Mouse (Mus musculus) intestine, postnatal 0 days (tissue): Measurements from ENCODE around the gene Rnf187. TPM values are rescaled to one million over a fixed set of nuclear protein-coding genes. Genes with fewer than 3 reads are reported as not detected.
A peak's percentile ranks its signal among the peaks of the same experiment; 100 is the strongest.

Source experiments
- ATAC-seq: fragments of 200-750 bp; cut with Nextera tagmentation; 2 replicates; pipeline ENCODE4 v1.8.0; 2017; ENCODE audit warnings: mild to moderate bottlenecking, moderate TSS enrichment, moderate library complexity
- H3K27ac ChIP-seq: fragments of 300-500 bp; sonication (generic); 2 replicates; pipeline ENCODE4 v1.5.1; 2014; ENCODE audit warnings: mild to moderate bottlenecking, low read depth, low read length, moderate library complexity
- H3K27me3 ChIP-seq: fragments of 300-500 bp; sonication (generic); replicated peaks from 2 replicates; pipeline ENCODE4 v1.6.1; 2014; ENCODE audit warnings: low read length, mixed read lengths; ENCODE audit not compliant: control insufficient read depth, insufficient read depth
- H3K36me3 ChIP-seq: fragments of 300-500 bp; sonication (generic); 2 replicates; pipeline ENCODE4 v1.6.1; 2014; ENCODE audit warnings: mild to moderate bottlenecking, moderate library complexity; ENCODE audit not compliant: control insufficient read depth, insufficient read depth
- H3K4me1 ChIP-seq: fragments of 300-500 bp; sonication (generic); replicated peaks from 2 replicates; pipeline ENCODE4 v1.6.1; 2014; ENCODE audit warnings: antibody characterized with exemption, low read length, mixed read lengths; ENCODE audit not compliant: control insufficient read depth, insufficient read depth
- H3K4me2 ChIP-seq: fragments of 300-500 bp; sonication (generic); replicated peaks from 2 replicates; pipeline ENCODE4 v1.6.1; 2014; ENCODE audit warnings: low read depth, mild to moderate bottlenecking, moderate library complexity
- H3K4me3 ChIP-seq: fragments of 300-500 bp; sonication (generic); 2 replicates; pipeline ENCODE4 v1.5.1; 2014; ENCODE audit warnings: low read depth, low read length
- H3K9ac ChIP-seq: fragments of 300-500 bp; sonication (generic); 2 replicates; pipeline ENCODE4 v1.6.1; 2014; ENCODE audit warnings: mild to moderate bottlenecking, low read depth, low read length
- H3K9me3 ChIP-seq: fragments of 300-500 bp; sonication (generic); 2 replicates; pipeline ENCODE4 v1.6.1; 2016; ENCODE audit warnings: mixed run types; ENCODE audit not compliant: control insufficient read depth
- CTCF ChIP-seq: sonication (generic); IDR thresholded peaks from 2 replicates; pipeline ENCODE4 v1.5.1; 2016; ENCODE audit warnings: low read depth, mild to moderate bottlenecking, control low read depth, antibody characterized with exemption, moderate library complexity
- WGBS: fragments of 180-500 bp; shearing (Covaris S2); extraction: QIAGEN DNeasy Blood & Tissue Kit; methylation state at CpG from one replicate; pipeline ENCODE4 v1.1.7; 2014; 5-methylcytosine and 5-hydroxymethylcytosine counted together
- polyA plus RNA-seq: library from polyadenylated mRNA; unstranded; fragments of >200 nt; fragmentation: Nextera tagmentation; extraction: Ambion mirVana; gene quantifications from 2 replicates; pipeline ENCODE4 v1.2.1, GENCODE M21; 2015

Rnf187 gene
- 113 and 117 TPM in 2 replicates for polyA plus RNA-seq

GRCm38 (mm10) chr11:58938322-58939087, at the start of gene Rnf187:
Gene Rnf187 (minus strand): TSS chr11:58938916.
- TF ChIP-seq CTCF, result no peak
- Histone ChIP-seq H3K4me2 (peak within 1 kb of the TSS; percentile 98), H3K9me3 (no peaks in the 10 kb centered on the region), H3K9ac (peak within 1 kb of the TSS; percentile 89), H3K4me3 (peak within 1 kb of the TSS; percentile 84), H3K27me3 (no peaks in the 10 kb centered on the region), H3K27ac (peak within 1 kb of the TSS; percentile 91), H3K4me1 (no peaks in the 10 kb centered on the region), H3K36me3 (peaks cover 25% of the 10 kb centered on the region)
- ATAC-seq, result peak; percentile 98
- WGBS, result under 1% methylated on average over 95 of the region's 95 CpGs

GRCm38 (mm10) chr11:58985299-58985917, 46.7 kb upstream of the Rnf187 start:
- ATAC-seq, result peak; percentile 67
- H3K27me3 ChIP-seq, result no peaks in the 10 kb centered on the region
- H3K4me2 ChIP-seq, result no peak overlapping the region
- no peak overlapping the region for H3K4me3 ChIP-seq
- H3K36me3 ChIP-seq, result peaks cover 79% of the 10 kb centered on the region
- no peak overlapping the region for H3K9ac ChIP-seq
- 73% methylated on average over 3 of the region's 3 CpGs for WGBS
- no peaks in the 10 kb centered on the region; the same call in 1 of the 2 replicates for H3K4me1 ChIP-seq
- TF ChIP-seq CTCF, result no peak
- H3K9me3 ChIP-seq, result no peaks in the 10 kb centered on the region
- 0 out of 2 replicates have a peak overlapping the region, but pooled peaks have one; percentile 23 for H3K27ac ChIP-seq

GRCm38 (mm10) chr11:58984657-58985056, 45.9 kb upstream of the Rnf187 start:
- no peak overlapping the region for H3K9ac ChIP-seq
- H3K4me3 ChIP-seq, result no peak overlapping the region
- H3K4me2 ChIP-seq, result no peak overlapping the region
- peaks cover 72% of the 10 kb centered on the region for H3K36me3 ChIP-seq
- no peak for ATAC-seq
- no peaks in the 10 kb centered on the region for H3K27me3 ChIP-seq
- TF ChIP-seq CTCF, result no peak
- peaks cover 7% of the 10 kb centered on the region for H3K4me1 ChIP-seq
- WGBS, result 95% methylated on average over 7 of the region's 7 CpGs
- no peak overlapping the region for H3K27ac ChIP-seq
- H3K9me3 ChIP-seq, result no peaks in the 10 kb centered on the region

- Histone ChIP-seq H3K4me2 (no peak overlapping the region), H3K4me1 (peaks cover 11% of the 10 kb centered on the region), H3K4me3 (no peak overlapping the region), H3K27ac (no peak overlapping the region), H3K9me3 (no peaks in the 10 kb centered on the region), H3K27me3 (no peaks in the 10 kb centered on the region), H3K9ac (no peak overlapping the region), H3K36me3 (peaks cover 64% of the 10 kb centered on the region)
- WGBS, result 84% methylated on average over 6 of the region's 6 CpGs
- no peak for ATAC-seq
- no peak for TF ChIP-seq CTCF
Measured at GRCm38 (mm10) chr11:58983691-58984341, 45.1 kb upstream of the Rnf187 start.

GRCm38 (mm10) chr11:58982471-58983097, 43.9 kb upstream of the Rnf187 start:
- TF ChIP-seq CTCF, result no peak
- H3K36me3 ChIP-seq, result peaks cover 53% of the 10 kb centered on the region
- no peak overlapping the region for H3K4me3 ChIP-seq
- H3K27ac ChIP-seq, result no peak overlapping the region; the same call in 1 of the 2 replicates
- H3K4me1 ChIP-seq, result peaks cover 11% of the 10 kb centered on the region
- ATAC-seq, result no peak
- no peak overlapping the region for H3K4me2 ChIP-seq
- H3K27me3 ChIP-seq, result no peaks in the 10 kb centered on the region
- no peak overlapping the region for H3K9ac ChIP-seq
- no peaks in the 10 kb centered on the region for H3K9me3 ChIP-seq
- WGBS, result 88% methylated on average over 18 of the region's 18 CpGs
